ENCODE assay signal across 19 mouse cellular contexts in genomic region chr10:105423187-105423586, GRCm38 (mm10).
DNase-seq lines count a peak whose midpoint lies in the region; ATAC-seq and TF ChIP-seq lines count a peak whose summit lies in the region.
"Had no signal": no experiment of that assay in that cellular context is flagged by ENCODE, and none has a peak within 500 bp of the region (broad histone marks: within the 10 kb centered on the region; RNA-seq: fewer than 3 reads in every experiment).

No protein-coding gene starts in this region.

- no peaks in the 10 kb centered on the region for H3K36me3 ChIP-seq in forebrain, embryonic 12.5 days (replicated peaks)
- no peaks in the 10 kb centered on the region for H3K36me3 ChIP-seq in forebrain, embryonic 15.5 days
- no peaks in the 10 kb centered on the region for H3K36me3 ChIP-seq in hindbrain, embryonic 13.5 days
- H3K36me3 ChIP-seq in hindbrain, embryonic 10.5 days = 0 out of 2 replicates have a peak, but pooled peaks cover 3% of the 10 kb centered on the region
- no peaks in the 10 kb centered on the region for H3K36me3 ChIP-seq in hindbrain, embryonic 16.5 days (ENCODE audit: control insufficient read depth, insufficient read depth, low read length)
- H3K36me3 ChIP-seq: heart, embryonic 13.5 days had no signal

- no peak overlapping the region for H3K9ac ChIP-seq in forebrain, embryonic 12.5 days
- H3K9ac ChIP-seq in forebrain, embryonic 15.5 days (replicated peaks) = no peak overlapping the region
- H3K9ac ChIP-seq in hindbrain, embryonic 13.5 days = no peak overlapping the region
- no peak overlapping the region for H3K9ac ChIP-seq in hindbrain, embryonic 16.5 days (ENCODE audit: low read depth, low read length)
- H3K9ac ChIP-seq: heart, embryonic 13.5 days had no signal

- no peak overlapping the region for H3K27ac ChIP-seq in forebrain, embryonic 12.5 days
- H3K27ac ChIP-seq in forebrain, embryonic 15.5 days (replicated peaks) = no peak overlapping the region
- no peak overlapping the region for H3K27ac ChIP-seq in hindbrain, embryonic 13.5 days
- H3K27ac ChIP-seq in hindbrain, embryonic 10.5 days = no peak overlapping the region
- no peak overlapping the region for H3K27ac ChIP-seq in hindbrain, embryonic 16.5 days (ENCODE audit: low read depth, low read length)
- H3K27ac ChIP-seq: heart, embryonic 13.5 days had no signal

- TF ChIP-seq POLR2A in brain, embryonic 14.5 days (IDR thresholded peaks at IDR 0.05; ENCODE audit: borderline replicate concordance, extremely low read depth, insufficient read depth, insufficient read length, poor library complexity, severe bottlenecking) = no peak

- 0 out of 2 replicates have a peak, but pooled peaks cover 2% of the 10 kb centered on the region for H3K4me1 ChIP-seq in forebrain, embryonic 12.5 days
- H3K4me1 ChIP-seq in forebrain, embryonic 15.5 days = no peaks in the 10 kb centered on the region
- peaks cover 5% of the 10 kb centered on the region; the same call in 1 of the 2 replicates for H3K4me1 ChIP-seq in hindbrain, embryonic 13.5 days (replicated peaks)
- no peaks in the 10 kb centered on the region for H3K4me1 ChIP-seq in hindbrain, embryonic 10.5 days (replicated peaks)
- no peaks in the 10 kb centered on the region for H3K4me1 ChIP-seq in hindbrain, embryonic 16.5 days (ENCODE audit: control insufficient read depth, insufficient read depth, low read depth, low read length)

- DNase-seq in hindbrain, embryonic 10.5 days (ENCODE audit: low spot score) = no peak
- DNase-seq in brain, embryonic 14.5 days (ENCODE audit: low read depth) = peak; percentile 77
- DNase-seq: adrenal gland, postnatal 14 days; cerebellum, adult 18-20 months; cerebellum, postnatal 10 days; gastrocnemius, postnatal 36 days; heart, adult 11 months; heart, postnatal 36 days; kidney, adult 2 months had no signal

- no peaks in the 10 kb centered on the region for H3K9me3 ChIP-seq in forebrain, embryonic 12.5 days
- H3K9me3 ChIP-seq in forebrain, embryonic 15.5 days = no peaks in the 10 kb centered on the region
- no peaks in the 10 kb centered on the region for H3K9me3 ChIP-seq in hindbrain, embryonic 13.5 days
- H3K9me3 ChIP-seq in hindbrain, embryonic 10.5 days = no peaks in the 10 kb centered on the region
- H3K9me3 ChIP-seq in hindbrain, embryonic 16.5 days (ENCODE audit: control insufficient read depth, low read length) = no peaks in the 10 kb centered on the region
- H3K9me3 ChIP-seq: heart, embryonic 13.5 days had no signal

- peaks cover 57% of the 10 kb centered on the region for H3K27me3 ChIP-seq in forebrain, embryonic 12.5 days
- no peaks in the 10 kb centered on the region for H3K27me3 ChIP-seq in forebrain, embryonic 15.5 days
- H3K27me3 ChIP-seq in hindbrain, embryonic 13.5 days = no peaks in the 10 kb centered on the region
- H3K27me3 ChIP-seq in hindbrain, embryonic 10.5 days (ENCODE audit: insufficient read depth, poor library complexity, severe bottlenecking) = no peaks in the 10 kb centered on the region
- no peaks in the 10 kb centered on the region for H3K27me3 ChIP-seq in hindbrain, embryonic 16.5 days (replicated peaks; ENCODE audit: control insufficient read depth, insufficient read depth, low read length)
- H3K27me3 ChIP-seq: CH12.LX; heart, embryonic 13.5 days; Patski had no signal

- H3K4me3 ChIP-seq in forebrain, embryonic 12.5 days (replicated peaks) = no peak overlapping the region
- no peak overlapping the region for H3K4me3 ChIP-seq in forebrain, embryonic 15.5 days
- no peak overlapping the region for H3K4me3 ChIP-seq in hindbrain, embryonic 13.5 days
- no peak overlapping the region for H3K4me3 ChIP-seq in hindbrain, embryonic 10.5 days
- H3K4me3 ChIP-seq in hindbrain, embryonic 16.5 days (ENCODE audit: low read length) = no peak overlapping the region
- H3K4me3 ChIP-seq: heart, embryonic 13.5 days had no signal

- WGBS in forebrain, embryonic 12.5 days = 18% methylated on average over 3 of the region's 3 CpGs
- WGBS in forebrain, embryonic 15.5 days = 15% methylated on average over 3 of the region's 3 CpGs
- 83% methylated on average over 3 of the region's 3 CpGs for WGBS in hindbrain, embryonic 13.5 days
- WGBS in hindbrain, embryonic 10.5 days = 83% methylated on average over 3 of the region's 3 CpGs
- 75% methylated on average over 3 of the region's 3 CpGs for WGBS in hindbrain, embryonic 16.5 days

- no peak for TF ChIP-seq CTCF in brain, embryonic 14.5 days (IDR thresholded peaks at IDR 0.05; ENCODE audit: borderline replicate concordance, extremely low read depth, insufficient read depth, insufficient read length)

- ATAC-seq in forebrain, embryonic 12.5 days (ENCODE audit: low FRiP score) = peak; percentile 84; the same call in 1 of the 2 replicates
- no peak for ATAC-seq in forebrain, embryonic 15.5 days (replicated peaks)
- ATAC-seq in hindbrain, embryonic 13.5 days (ENCODE audit: low FRiP score) = peak; percentile 36; the same call in 1 of the 2 replicates
- ATAC-seq in hindbrain, embryonic 16.5 days = peak; percentile 53
- ATAC-seq in megakaryocyte, adult 5-6 weeks (ENCODE audit: poor library complexity, severe bottlenecking) = no peak
- ATAC-seq: activated CD4-positive, CD25-positive, alpha-beta regulatory T cell, adult 4 months; intestine, embryonic 16.5 days; Patski had no signal

- H3K4me2 ChIP-seq in forebrain, embryonic 12.5 days = no peak overlapping the region
- no peak overlapping the region for H3K4me2 ChIP-seq in forebrain, embryonic 15.5 days (replicated peaks)
- no peak overlapping the region for H3K4me2 ChIP-seq in hindbrain, embryonic 13.5 days
- H3K4me2 ChIP-seq in hindbrain, embryonic 16.5 days (ENCODE audit: low read length) = no peak overlapping the region
- H3K4me2 ChIP-seq: heart, embryonic 13.5 days had no signal

Comparison
In these comparisons a context has a peak if more than half of its experiments do, and no peak if none do; other contexts are left out.
1. ATAC-seq: peak in forebrain, embryonic 12.5 days (single experiment), hindbrain, embryonic 13.5 days (single experiment) and hindbrain, embryonic 16.5 days (single experiment); none in forebrain, embryonic 15.5 days (single experiment) and megakaryocyte, adult 5-6 weeks (single experiment).